Mouse (Mus musculus): ENCODE results near the gene Slain2.

Gene Slain2

GRCm38 (mm10) chr5:72913648-72914557 is at the start of gene Slain2:
TSS of gene Slain2 (plus strand) at chr5:72914304.
- peak; percentile 98 for DNase-seq (ENCODE audit: low spot score)

DNA sequence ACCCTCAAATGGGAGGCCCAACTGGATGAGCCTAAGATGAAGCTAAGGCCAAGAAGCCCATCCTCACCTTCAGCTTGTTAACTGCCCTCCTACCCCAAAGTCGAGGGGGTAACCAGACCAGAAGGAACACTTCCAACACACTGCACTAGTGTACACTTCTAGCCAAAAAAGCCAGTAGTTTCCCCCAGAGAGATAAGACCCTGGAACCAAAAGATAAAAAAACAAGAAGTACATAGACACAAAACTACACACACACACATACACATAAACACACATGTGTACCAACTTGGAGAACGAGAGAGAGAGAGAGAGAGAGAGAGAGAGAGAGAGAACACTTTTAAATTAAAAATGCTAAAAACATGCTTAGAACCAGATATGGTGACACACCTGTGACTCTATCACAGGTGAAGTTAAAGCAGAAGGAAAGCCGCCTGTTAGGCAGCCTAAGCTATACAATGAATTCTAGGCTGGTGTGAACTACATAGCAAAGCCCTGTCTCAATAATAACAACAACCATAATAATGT is 49.4 kb upstream of the Slain2 start:
- no peak for DNase-seq (ENCODE audit: low spot score)

GRCm38 (mm10) chr5:72866260-72866905 is 47.7 kb upstream of the Slain2 start:
- no peak for DNase-seq (ENCODE audit: low spot score)

DNA sequence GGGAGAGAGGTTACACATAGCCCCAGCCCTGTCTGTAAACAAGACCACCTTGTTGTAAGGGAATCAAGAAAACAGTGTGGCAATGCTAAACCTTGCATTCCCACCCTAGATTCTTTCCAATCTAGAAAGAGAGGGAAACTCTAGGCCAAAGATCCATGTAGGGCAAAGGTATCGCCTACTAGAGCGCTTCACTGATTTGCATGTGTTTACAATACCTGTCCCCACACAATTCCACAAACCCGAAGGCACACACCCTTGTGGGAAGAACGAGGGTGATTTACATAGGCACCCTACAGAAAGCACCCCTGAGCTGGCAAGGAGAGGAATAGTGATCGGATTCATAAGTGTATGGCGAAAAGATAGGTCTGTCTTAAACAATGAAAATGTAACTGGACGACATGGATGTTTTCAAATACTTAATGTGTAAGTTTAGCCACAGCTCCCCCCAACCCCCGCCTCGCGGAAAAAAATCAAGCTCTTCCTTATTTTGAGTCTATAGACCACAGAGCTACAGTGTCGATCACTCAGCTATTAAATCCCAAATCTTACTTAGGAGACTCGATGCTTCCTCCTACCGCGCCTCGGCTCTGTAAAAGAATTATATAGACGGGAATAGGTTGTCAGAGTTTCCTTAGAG is 47.0 kb upstream of the Slain2 start:
- no peak for DNase-seq (ENCODE audit: low spot score)

DNA sequence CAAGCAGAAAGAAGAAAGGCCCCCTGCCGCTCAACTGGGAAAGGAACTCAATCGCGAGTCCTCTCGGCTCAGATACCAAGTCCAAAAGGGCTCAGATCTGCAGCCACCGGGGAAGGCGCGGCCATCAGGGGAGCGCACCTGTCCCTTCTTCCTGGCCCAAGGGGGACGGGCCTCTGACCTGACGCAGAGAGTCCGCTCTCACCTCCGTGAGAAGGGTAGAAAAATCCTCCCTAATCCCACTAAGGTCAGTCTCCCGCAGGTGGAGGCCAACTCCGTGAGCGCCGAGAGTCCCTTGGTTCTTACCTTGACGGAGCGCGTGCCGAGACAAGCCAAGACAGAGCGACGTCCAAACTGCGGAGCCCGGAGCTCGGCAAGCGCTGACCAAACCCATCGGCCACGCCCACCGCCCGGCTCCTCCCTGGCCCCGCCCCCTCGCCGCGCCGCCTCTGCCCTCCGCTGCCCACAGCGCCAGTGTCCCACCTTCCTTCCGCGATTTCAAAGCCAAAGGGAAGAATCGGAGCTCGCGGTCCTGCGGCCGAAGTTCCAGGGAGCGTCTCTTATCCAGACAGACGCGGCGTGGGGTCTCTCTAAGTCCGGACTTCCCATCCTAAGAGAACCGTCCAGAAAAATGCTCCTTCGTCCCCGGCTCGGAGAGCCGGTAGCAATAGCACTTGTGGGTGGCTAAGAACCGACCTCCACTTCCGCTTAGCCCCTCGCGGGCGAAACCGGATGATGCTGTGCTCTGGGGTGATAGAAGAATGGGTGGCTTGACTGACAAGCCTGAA is 45.8 kb upstream of the Slain2 start, which contains the start of gene Tec:
Gene Tec, minus strand, starts transcription at position 393 of the 785 bp plus-strand sequence.
- DNase-seq (ENCODE audit: low spot score), result peak; percentile 88

GRCm38 (mm10) chr5:72869779-72870608 is 44.1 kb upstream of the Slain2 start:
- DNase-seq (ENCODE audit: low spot score), result no peak

DNA sequence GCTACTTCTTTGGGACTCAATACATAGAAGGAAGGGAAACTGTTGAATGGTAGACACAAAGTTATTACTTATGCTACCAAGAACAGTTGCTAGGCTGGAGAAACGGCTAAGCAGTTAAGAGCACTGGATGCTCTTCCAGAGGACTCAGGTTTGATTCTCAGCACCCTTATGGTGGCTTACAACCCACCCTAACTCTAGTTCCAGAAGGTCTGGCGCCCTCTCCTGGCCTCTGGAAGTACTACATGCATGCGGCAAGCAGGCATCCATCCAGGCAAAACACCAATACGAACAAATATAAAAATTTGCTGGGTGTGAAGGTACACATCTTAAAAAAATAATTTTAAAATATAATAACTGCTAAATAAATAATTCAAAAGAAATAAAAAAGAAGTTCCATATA is 43.0 kb upstream of the Slain2 start:
- peak; percentile 60 for DNase-seq (ENCODE audit: low spot score)

DNA sequence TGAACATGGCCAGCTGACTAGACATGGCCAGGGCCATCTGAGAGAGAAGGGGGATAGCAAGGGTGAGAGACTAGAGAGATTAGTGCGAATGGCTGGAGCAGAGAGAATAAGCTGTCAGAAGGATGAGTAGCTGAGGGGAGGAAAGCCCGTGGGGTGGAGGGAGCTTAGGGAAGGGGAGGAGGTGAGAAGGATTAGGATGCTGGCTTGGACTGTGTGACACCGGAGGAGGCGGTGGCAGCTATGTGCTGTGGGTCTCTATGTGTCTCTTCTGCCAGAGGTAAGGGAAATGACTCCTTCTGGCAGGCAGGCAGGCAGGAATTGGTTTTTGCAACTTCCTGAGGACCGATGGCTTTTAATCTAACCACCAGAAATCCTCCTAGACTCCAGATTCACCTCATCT is 34.4 kb upstream of the Slain2 start:
- DNase-seq (ENCODE audit: low spot score), result no peak

- DNase-seq (ENCODE audit: low spot score), result no peak
These were observed 32.2 kb upstream of the Slain2 start for GRCm38 (mm10) chr5:72881748-72882411.

DNA sequence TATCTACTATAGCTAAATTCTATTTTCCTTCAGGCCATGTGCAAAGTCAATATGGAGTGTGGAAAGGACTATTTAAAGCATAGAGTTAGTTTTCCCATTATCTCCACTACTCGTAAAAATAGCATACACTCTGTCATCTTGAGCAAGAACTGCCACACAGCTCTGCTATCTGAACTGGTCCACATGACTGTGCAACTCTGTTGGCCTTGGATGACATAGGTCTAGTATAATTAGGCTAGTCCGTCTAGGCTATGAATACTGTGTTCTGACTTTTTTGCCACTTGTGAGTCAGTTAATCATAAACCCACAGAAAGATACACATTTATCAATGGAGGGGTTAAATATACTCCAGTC is 31.7 kb upstream of the Slain2 start:
- DNase-seq (ENCODE audit: low spot score), result no peak

DNA sequence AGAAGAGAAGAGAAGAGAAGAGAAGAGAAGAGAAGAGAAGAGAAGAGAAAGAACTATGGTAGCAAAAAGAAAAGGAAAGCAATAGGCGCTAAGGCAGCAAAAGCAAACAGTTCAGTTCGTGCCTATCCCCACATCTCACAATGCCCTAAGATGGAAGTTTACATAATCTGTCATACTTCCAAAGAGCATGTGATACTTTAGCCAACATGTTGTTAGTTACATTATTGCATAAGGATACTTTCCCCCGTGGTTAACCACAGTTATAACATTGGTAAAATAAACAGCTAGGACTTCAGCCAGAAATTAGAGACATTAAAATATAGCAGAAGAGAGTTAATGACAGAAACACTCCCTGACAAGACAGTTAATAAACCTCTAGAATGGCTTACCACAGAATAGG is 30.4 kb upstream of the Slain2 start:
- no peak for DNase-seq (ENCODE audit: low spot score)

GRCm38 (mm10) chr5:72886458-72887222 is 27.5 kb upstream of the Slain2 start:
- no peak for DNase-seq (ENCODE audit: low spot score)

DNA sequence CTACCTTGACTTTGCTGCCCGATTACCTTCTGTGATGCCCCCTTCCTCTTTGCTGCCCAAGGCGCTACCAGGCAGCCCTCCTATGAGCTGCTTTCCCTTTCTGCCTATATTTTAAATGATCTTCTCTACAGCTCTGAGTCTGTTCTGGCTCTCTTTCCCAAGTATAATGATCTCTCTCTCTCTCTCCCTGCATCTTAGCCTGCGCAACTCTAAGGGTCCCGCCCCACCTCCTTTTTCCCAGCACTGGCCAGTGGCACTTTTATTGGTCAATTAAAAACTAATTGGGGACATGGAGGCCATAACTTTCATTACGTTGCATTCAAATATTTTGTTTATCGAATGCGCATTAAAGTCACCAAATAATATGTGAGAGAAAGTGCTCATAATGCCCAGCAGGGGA is 25.8 kb upstream of the Slain2 start:
- DNase-seq (ENCODE audit: low spot score), result no peak

DNA sequence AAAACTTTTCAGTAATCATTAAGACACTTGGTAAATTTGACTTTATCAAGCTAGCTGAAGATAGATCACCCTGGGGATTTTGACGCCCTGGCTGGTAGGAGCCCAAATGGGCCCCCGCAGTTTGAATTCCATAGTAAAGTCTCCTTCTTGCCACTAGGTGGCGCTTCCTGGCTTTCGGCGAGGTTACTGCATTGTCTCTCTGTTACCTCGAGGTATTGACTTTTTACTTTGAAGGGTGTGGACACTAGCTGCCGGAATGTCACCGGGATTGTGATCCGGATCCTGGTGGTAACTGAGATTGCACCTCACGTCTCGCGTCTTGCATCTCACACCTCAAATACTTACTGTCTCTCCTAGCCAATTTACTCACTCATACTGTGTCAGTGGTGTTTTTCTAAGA is 22.6 kb upstream of the Slain2 start:
- DNase-seq (ENCODE audit: low spot score), result no peak

DNA sequence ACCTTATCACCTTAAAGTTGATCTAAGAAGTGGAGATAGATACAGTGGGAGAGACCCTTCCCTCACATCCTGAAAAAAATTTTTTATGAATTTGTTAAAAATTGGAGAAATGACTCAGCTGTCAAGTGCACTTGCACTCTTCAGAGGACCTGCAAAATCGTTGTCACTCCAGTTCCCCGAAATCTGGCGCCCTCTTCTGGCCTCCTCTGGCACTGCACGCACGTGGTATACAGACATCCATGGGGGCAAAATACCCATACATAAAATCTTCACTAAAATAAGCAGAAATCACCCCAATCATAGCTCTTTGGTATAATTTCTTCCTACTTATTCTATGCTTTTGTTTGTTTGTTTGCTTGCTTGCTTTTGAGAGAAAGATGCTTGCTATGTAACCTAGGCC is 20.1 kb upstream of the Slain2 start:
- DNase-seq (ENCODE audit: low spot score), result no peak

DNA sequence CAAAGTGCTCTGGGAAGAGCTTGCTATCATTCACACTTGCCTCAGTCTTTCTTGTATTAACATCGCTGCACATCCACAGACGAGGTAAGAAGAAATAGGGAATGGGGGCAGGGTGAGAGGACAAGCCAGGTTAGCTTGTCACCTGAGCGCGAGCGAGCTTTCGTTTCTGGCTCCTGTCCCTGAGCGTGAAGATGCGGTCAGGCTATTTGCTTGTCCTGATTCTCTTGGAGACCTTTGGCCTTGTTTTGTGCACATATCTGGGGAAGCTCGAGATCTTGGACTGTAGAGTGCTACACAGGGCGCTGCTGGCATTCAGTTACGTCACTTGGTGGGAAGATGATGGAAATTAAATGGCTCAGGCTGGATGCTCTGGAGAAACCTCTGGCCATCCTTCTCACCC is 18.8 kb upstream of the Slain2 start:
- DNase-seq (ENCODE audit: low spot score), result no peak

- DNase-seq (ENCODE audit: low spot score), result peak; percentile 87
These were observed 17.4 kb upstream of the Slain2 start for GRCm38 (mm10) chr5:72896478-72897279.

GRCm38 (mm10) chr5:72897998-72898397 is 16.1 kb upstream of the Slain2 start:
- DNase-seq (ENCODE audit: low spot score), result no peak

- no peak for DNase-seq (ENCODE audit: low spot score)
These were observed 14.8 kb upstream of the Slain2 start for GRCm38 (mm10) chr5:72899255-72899654.

Measured in testis, postnatal 14 days (tissue).